Mouse (Mus musculus) C2C12 (cell line): ENCODE results near the gene Tdp1.

Experiments used
- CTCF ChIP-seq: IDR thresholded peaks from one replicate; pipeline ENCODE4 v1.5.1; 2011; ENCODE audit not compliant: control insufficient read depth, insufficient read depth, insufficient read length
- MAX ChIP-seq: IDR thresholded peaks from one replicate; pipeline ENCODE4 v1.6.1; 2011; ENCODE audit warnings: mild to moderate bottlenecking, control low read depth
- MYOD1 ChIP-seq: IDR thresholded peaks from one replicate; pipeline ENCODE4 v1.6.1; 2011; ENCODE audit warnings: low read depth; ENCODE audit not compliant: control insufficient read depth, insufficient read length

- no peak for TF ChIP-seq CTCF
- no peak for TF ChIP-seq MAX
- no peak for TF ChIP-seq MYOD1
Measured at GRCm38 (mm10) chr12:100002914-100003587, 118.7 kb downstream of the Tdp1 start.
